Mouse (Mus musculus) heart, adult 18-20 months (tissue): ENCODE data around the gene 4930544D05Rik. TPM values are rescaled to one million over a fixed set of nuclear protein-coding genes. Genes with fewer than 3 reads are reported as not detected.

Experiments
- DNase-seq, 2 experiments: peaks; one replicate each; pipeline ENCODE4 v3.0.0; 2021 to 2022; ENCODE audit warnings: mixed read lengths in 1 of 2
- total RNA-seq, 2 experiments: library from RNA; stranded (reverse); gene quantifications; 2 replicates each; pipeline ENCODE4 v1.2.3; 2021

Gene 4930544D05Rik
- total RNA-seq, 2 experiments from 2014 or later: not detected

GRCm38 (mm10) chr11:70643051-70643450 lies 27.4 kb downstream of the 4930544D05Rik start:
- peak in 1 of 2 experiments; percentile 9 for DNase-seq

- peak in 1 of 2 experiments; percentile 23 for DNase-seq
Measured at GRCm38 (mm10) chr11:70644564-70645103, 29.0 kb downstream of the 4930544D05Rik start.

GRCm38 (mm10) chr11:70645461-70646258 lies 30.0 kb downstream of the 4930544D05Rik start:
- peak in 1 of 2 experiments; percentile 35 for DNase-seq

- no peak for DNase-seq
Measured at GRCm38 (mm10) chr11:70646259-70646555, 30.6 kb downstream of the 4930544D05Rik start.

- peak; percentile 97 to 98 for DNase-seq
Measured at GRCm38 (mm10) chr11:70646691-70647650, 31.3 kb downstream of the 4930544D05Rik start, which contains the start of the genes Rnf167 and Slc25a11. Gene Rnf167 (plus strand): TSS chr11:70647235. Gene Slc25a11 (minus strand): TSS chr11:70647479.

GRCm38 (mm10) chr11:70647716-70648420 lies 32.2 kb downstream of the 4930544D05Rik start:
- no peak for DNase-seq

- no peak for DNase-seq
Measured at GRCm38 (mm10) chr11:70648512-70648911, 32.9 kb downstream of the 4930544D05Rik start.

GRCm38 (mm10) chr11:70649185-70649734 lies 33.6 kb downstream of the 4930544D05Rik start:
- DNase-seq: peak in 1 of 2 experiments; percentile 15

GRCm38 (mm10) chr11:70650322-70651175 lies 34.9 kb downstream of the 4930544D05Rik start:
- DNase-seq: peak in 1 of 2 experiments; percentile 19

GRCm38 (mm10) chr11:70651391-70651790 lies 35.7 kb downstream of the 4930544D05Rik start:
- peak in 1 of 2 experiments; percentile 20 for DNase-seq

- no peak for DNase-seq
Measured at GRCm38 (mm10) chr11:70652029-70652883, 36.6 kb downstream of the 4930544D05Rik start.

- DNase-seq: no peak
Measured at GRCm38 (mm10) chr11:70652884-70653344, 37.3 kb downstream of the 4930544D05Rik start.

- peak; percentile 75 to 77 for DNase-seq
Measured at GRCm38 (mm10) chr11:70653345-70654197, 37.9 kb downstream of the 4930544D05Rik start.

- peak; percentile 81 to 83 for DNase-seq
Measured at GRCm38 (mm10) chr11:70654198-70654922, 38.7 kb downstream of the 4930544D05Rik start, which contains the start of gene Pfn1. Gene Pfn1 (minus strand): TSS chr11:70654644.

- DNase-seq: peak; percentile 89 to 90
Measured at GRCm38 (mm10) chr11:70654923-70655570, 39.4 kb downstream of the 4930544D05Rik start.

- DNase-seq: peak; percentile 73 to 74
Measured at GRCm38 (mm10) chr11:70655571-70656455, 40.2 kb downstream of the 4930544D05Rik start.
